Mouse (Mus musculus): ENCODE measurements around the gene Cngb1.

Cngb1 gene

GRCm38 (mm10) chr8:95306431-95306830 is at the start of gene Cngb1:
Gene Cngb1 (minus strand): TSS chr8:95306585.
- no peak for DNase-seq (ENCODE audit: low spot score)

DNA sequence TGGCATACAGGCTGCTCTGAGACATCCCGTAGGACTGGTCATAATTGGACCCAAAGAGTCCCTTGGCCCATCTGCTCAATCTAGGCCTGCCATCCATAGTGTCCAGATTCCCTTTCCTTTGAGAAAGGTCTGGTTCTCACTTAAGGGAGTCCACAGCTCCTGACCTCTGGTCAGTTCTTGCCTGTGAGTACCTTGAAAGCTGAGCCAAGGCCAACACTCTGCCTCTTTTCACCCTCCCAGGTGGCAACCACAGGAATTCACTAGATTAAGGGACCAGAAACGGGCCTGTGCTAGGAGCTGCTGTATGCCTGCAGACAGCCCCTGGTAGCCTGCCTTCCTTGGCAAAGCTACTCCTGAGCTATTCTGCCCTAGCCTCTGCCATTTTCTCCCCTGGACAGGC is 48.2 kb upstream of the Cngb1 start:
- no peak for DNase-seq (ENCODE audit: low spot score)

- peak; percentile 8 for DNase-seq (ENCODE audit: low spot score)
These were observed 46.8 kb upstream of the Cngb1 start for GRCm38 (mm10) chr8:95352871-95353866.

DNA sequence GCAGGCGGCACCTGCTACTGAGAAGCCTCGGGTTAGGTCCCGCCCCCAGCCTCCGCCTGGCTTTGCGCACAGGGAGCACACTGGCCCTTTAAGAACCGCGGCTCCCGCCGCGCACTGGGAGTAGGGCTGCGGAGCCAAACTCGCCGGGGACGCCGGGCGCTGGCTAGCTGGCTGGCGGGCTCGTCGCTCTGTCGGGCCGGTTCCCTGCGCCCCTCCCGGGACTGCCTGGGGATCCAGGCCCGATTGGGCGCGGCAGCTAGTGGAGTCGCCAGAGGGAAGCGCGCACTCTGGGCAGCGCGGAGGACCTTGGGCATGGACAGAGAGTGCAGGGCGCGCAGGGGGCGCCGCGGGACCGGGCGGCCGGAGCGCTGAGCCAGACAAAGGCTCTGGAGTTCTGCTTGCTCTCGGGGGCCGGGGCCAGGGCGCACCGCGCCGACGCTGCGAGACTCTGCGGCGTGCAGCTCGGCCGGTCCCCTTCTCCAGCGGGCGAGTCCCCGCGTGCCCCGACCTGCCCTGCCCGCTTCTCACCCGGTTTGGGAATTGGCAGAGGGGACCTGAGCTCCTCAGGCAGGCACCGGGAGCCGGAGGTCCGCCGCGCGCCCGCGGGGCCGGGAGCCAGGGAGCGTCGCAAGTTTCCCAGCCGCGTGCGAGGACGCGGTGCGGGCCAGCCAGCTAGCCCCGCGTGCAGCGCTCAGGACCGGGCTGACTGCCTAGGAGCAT is 45.9 kb upstream of the Cngb1 start, which contains the start of gene Mmp15:
Gene Mmp15 (plus strand): TSS at position 118 of the 720 bp plus-strand sequence.
- DNase-seq (ENCODE audit: low spot score): peak; percentile 6

- no peak for DNase-seq (ENCODE audit: low spot score)
These were observed 45.1 kb upstream of the Cngb1 start for GRCm38 (mm10) chr8:95351461-95351860.

- DNase-seq (ENCODE audit: low spot score): peak; percentile 37
These were observed 42.6 kb upstream of the Cngb1 start for GRCm38 (mm10) chr8:95348811-95349630.

DNA sequence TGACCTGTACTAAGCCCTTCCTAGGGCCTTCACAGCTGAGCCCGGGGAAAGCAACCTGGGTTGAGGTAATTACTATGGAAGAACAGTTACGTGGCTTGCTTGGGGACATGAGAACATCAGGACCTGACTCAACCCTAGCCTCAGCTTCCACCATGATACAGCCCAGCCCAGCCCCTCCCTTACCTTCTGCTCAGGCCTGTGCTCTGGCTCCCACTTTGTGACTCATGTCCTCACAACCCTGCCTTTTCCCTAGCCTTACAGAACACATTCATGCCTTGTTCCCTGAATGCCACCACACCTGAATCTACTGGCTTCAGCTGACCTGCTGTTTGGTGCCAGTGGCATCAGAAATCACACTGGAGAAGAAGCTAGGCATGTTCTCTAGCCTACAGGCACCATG is 42.0 kb upstream of the Cngb1 start:
- no peak for DNase-seq (ENCODE audit: low spot score)

GRCm38 (mm10) chr8:95346643-95347545 is 40.5 kb upstream of the Cngb1 start:
- peak; percentile 44 for DNase-seq (ENCODE audit: low spot score)

DNA sequence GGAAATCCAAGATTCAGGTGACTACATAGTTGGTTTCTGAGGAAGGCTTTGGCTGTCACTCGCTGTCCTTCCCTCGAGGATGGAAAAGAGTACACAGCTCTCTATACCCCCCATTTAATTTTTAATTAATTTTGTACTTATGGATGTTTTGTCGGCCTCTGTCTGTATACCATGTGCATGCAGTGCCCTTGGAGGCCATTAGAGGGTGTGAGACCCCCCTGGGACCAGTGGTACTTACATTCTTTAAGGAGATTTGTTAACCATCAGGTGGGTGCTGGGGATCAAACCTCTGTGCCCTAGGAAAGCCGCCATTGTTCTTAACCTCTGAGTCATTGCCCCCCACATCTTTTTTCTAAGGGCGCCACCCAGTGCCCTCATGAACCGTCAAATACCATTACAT is 38.3 kb upstream of the Cngb1 start:
- DNase-seq (ENCODE audit: low spot score): no peak

- DNase-seq (ENCODE audit: low spot score): no peak
These were observed 35.3 kb upstream of the Cngb1 start for GRCm38 (mm10) chr8:95341721-95342120.

DNA sequence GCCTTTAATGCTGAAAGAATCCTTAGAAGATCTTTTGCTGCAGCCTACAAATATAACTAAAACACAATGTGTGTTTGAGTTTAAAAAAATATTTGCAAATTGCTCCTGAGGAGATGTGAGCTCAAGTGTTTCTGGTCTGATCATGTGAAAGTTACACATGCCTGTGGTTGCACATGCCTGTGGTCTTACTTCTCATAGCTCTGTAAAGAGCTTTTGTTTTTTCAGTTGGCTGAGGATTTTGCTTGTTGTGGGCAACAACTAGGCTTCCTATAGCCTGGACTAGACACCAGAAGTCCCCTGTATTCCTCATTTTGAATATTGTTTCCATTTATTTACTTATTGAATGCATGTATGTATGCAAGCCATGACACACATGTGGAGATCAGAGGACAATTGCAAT is 30.0 kb upstream of the Cngb1 start:
- no peak for DNase-seq (ENCODE audit: low spot score)

- no peak for DNase-seq (ENCODE audit: low spot score)
These were observed 29.3 kb upstream of the Cngb1 start for GRCm38 (mm10) chr8:95335706-95336105.

- no peak for DNase-seq (ENCODE audit: low spot score)
These were observed 26.2 kb upstream of the Cngb1 start for GRCm38 (mm10) chr8:95332437-95333199.

- peak; percentile 95 for DNase-seq (ENCODE audit: low spot score)
These were observed 25.5 kb upstream of the Cngb1 start, which contains the start of the genes Zfp319 and Usb1 for GRCm38 (mm10) chr8:95331720-95332436. Gene Zfp319 (minus strand): TSS chr8:95331950. Gene Usb1 (plus strand): TSS chr8:95332284.

DNA sequence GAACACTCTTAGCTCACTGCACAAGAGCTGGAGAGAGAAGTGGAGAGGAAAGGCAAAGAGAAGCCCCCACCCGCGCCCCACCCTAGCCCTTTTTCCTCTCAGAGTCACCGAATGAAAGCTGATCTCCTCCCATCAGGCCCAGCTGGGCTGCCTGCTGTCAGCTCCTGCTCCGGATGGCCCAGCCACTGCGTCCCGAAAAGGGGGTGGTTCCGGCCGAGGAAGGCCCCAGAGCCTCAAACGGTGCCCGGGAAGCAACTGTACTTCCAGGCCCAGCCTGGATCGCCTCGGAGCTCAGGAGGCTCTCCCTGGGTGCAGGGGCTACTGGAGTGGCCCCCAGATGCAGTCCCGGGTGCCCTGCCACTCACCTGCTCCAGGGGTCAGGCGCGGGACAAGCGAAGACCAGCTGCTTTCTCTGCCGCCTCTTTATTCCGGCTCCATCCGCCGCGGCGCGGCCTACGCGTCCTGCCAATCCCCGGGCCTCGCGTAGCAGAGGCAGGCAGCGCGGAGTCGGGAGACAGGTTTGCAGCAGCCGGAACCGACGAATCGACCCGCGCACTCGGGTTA is 24.9 kb upstream of the Cngb1 start:
- DNase-seq (ENCODE audit: low spot score): no peak

DNA sequence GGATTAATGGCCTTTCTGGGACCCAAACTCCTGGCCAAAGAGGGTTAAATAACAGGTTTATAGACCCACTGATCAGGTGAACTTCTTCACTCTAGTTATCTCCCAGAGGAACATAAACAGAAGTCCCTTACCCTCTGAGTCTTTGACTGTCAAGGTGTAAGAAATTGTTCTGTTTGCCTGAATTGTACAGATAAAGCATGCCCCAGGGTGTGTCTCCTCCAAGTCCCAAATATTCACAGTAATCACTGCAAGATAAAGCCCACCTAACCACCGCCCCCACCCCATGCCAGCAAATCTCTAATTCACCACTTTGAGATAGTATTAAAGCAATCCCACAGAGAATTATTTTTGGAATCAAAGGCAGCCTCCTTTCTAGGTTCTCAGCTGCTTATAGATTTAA is 24.0 kb upstream of the Cngb1 start:
- DNase-seq (ENCODE audit: low spot score): no peak

- DNase-seq (ENCODE audit: low spot score): no peak
These were observed 21.6 kb upstream of the Cngb1 start for GRCm38 (mm10) chr8:95327866-95328465.

- no peak for DNase-seq (ENCODE audit: low spot score)
These were observed 20.4 kb upstream of the Cngb1 start for GRCm38 (mm10) chr8:95326822-95327221.

GRCm38 (mm10) chr8:95324646-95325045 is 18.3 kb upstream of the Cngb1 start:
- DNase-seq (ENCODE audit: low spot score): no peak

Measured in T-cell, adult 2 months (primary cell).